Mouse (Mus musculus) 3T3-L1 (cell line): Measurements from ENCODE around the gene Zscan10.

Experiments used
- DNase-seq: peaks from one replicate; pipeline ENCODE4 v3.0.0-alpha.2; 2015; ENCODE audit warnings: low read depth, low spot score

Zscan10 gene

DNA sequence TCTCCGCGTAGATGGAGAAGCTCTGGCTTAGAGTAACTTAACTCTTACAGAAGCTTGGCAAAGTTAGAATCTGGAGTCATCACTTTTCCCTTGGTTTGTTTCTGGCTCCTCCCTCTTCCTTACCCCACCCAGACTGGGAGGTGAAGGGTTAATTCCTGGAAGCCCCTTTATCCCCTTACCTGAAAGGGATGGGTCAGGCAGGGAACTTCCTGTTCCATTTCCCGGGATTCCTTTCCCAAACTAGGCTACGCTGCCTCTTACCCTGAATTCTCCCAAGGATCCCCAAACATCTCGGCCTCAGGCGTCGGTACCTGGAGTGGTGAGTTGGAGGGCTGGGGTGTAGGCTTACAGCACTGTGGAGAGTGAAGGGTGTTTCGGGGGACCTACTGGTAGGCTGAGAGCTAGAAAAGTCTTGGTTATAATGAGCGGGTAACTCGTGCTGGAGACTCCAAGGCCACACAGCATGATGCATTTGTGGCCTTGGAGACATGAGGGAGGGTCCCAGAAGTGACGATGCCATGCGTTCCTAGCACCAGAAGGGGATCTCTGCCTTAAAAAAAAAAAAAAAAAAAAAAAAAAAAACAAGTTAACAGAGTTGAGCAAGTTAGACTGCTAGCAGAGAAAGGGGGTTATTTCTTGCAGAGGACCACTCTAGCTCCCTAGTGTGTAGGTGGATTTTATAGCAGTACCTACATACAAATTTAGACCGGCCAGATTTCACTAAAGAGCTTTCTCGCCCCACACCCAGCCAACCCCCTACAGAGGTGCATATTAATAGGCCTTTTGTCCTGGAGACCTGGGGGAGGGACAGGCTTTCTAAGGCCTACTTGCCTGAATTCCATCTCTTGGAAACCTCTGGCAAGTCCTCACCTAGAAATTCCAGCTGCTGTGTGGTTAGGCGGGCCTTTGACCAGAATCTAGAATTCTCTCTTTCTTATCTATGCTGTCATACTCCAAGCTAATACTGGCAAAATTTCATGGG lies at the start of gene Zscan10:
Gene Zscan10 (plus strand): TSS at position 216 of the 982 bp plus-strand sequence.
- no peak for DNase-seq

DNA sequence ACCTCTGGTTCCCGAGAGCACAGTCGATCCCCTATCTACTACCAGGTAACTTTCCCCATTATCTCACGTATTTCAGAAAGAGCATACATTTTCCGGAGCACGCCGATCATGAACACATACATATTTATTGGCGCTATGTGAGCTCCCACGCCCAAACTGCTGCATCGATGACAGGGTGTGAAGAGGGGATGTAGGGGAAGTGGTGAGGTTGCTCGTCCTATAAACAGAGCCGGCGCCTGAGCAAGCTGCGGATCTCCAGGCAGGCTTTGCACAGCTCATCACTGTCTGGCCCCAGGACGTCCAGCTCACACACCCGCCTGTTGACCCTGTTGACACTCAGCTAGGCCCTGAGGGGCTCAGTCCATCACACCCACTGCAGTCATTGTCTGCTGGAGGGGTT lies 49.8 kb upstream of the Zscan10 start:
- DNase-seq = peak; percentile 66

DNA sequence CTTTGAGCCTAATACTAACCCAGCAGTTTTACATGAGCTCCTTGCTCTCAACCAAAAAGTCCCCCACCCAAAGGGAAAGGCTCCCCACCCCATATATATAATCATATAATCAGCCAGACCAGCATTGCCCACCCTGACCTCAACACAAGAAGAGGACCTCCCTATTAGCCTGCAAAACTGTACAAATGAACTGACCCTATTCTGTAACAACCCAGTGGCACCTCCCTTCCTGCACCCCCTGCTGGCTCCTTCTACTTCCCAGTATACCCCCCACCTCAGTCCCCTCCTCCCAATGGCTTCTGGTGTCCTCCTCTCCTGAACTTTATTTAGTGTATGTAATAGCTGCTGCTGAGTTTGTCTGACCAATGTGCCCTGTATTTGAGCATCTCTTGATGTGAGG lies 49.2 kb upstream of the Zscan10 start:
- DNase-seq = no peak

DNA sequence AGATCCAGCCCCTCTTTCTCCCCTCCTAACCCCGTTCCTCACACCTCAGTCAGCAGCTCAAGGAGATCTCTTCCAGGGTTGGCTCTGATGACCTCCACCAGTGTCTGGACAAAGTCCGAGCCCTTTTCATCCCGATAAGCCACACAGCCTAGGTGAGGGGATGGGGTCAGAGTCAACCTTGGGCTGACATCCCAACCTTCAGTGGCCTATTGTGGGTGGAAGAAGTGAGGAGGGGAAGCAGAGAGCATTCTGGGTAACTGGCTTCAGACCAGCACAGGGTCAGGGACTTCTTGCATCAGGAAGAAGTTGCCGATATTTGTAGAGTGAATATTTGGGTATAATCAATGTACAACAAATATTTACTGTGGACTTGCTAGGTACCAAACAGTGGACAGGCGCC lies 48.7 kb upstream of the Zscan10 start:
- DNase-seq = no peak

DNA sequence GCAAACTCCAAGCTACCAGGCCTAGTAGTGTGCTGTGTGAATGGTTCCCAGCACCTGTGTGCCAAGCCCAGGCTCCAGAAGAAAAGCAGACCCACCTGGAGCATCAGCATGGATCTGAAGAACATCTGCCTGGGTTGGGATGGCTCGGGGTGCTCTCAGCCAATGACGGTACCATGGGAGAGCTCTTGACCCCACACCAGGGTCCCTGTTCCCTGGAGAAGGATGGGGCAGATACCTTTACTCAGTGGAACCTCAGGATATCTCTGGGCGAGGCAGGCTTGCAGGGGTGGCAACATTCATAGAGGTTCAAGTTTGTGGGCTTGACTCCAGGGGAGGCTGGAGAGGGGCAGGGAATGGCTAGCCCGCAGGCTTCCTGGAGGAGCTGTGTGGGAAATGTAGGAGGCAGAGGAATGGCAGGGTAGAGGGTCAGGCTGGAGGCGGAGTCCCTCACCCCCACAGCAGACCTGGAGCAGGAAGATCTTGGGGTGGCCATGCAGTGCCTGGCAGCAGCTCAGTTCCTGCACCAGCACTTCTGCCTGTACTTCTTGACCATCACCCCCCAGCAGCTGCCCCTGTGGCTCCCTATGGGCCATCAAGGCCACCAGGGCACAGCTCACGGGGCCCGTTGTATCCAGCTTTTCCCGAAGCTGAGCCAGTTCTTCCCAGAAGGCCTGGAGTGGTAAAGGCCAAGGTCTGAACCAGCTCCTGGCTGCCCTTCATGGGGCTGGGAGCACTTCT lies 47.6 kb upstream of the Zscan10 start:
- no peak for DNase-seq

DNA sequence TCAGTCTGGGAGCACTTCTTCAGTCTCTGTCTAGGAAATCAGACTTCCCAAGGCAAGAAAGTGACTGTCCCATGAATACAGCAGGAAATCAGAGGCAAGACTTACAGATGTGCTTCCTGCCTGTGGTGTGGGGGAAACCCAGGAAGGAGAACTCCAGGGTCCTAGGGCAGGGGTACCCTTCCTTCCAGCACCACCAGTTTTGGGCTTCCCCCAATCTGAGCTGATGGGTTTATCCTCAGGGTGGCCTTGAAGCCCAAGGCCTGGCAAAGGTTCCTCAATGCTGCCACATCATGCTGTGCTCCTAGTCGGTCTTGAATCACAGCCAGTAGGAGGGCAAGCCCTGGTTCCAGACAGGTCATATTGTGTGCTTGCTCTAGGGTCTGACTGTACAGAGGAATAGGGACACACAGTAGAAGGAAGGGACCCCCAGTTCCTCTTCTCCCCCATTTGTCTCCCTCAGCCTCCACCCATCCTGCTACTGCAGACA lies 47.0 kb upstream of the Zscan10 start:
- DNase-seq = no peak

DNA sequence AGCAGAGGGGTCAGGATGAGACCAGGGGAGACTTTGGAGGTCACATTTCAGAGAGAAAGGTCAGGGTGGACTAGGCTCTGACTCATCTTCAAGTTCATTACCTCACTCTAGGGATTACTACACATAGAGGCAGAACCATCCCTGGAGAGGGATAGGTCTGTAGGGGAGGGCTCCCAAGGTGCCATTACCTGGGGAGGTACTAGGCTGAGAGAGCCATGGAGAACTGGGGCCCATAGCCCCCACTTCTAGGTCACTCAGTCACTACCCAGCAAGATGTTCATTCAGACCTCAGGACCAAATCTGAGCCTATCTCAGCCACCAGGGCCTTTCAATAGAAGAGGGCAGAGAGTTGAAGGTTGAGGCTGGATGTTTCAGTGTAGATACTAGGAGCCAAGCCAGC lies 46.3 kb upstream of the Zscan10 start:
- no peak for DNase-seq

DNA sequence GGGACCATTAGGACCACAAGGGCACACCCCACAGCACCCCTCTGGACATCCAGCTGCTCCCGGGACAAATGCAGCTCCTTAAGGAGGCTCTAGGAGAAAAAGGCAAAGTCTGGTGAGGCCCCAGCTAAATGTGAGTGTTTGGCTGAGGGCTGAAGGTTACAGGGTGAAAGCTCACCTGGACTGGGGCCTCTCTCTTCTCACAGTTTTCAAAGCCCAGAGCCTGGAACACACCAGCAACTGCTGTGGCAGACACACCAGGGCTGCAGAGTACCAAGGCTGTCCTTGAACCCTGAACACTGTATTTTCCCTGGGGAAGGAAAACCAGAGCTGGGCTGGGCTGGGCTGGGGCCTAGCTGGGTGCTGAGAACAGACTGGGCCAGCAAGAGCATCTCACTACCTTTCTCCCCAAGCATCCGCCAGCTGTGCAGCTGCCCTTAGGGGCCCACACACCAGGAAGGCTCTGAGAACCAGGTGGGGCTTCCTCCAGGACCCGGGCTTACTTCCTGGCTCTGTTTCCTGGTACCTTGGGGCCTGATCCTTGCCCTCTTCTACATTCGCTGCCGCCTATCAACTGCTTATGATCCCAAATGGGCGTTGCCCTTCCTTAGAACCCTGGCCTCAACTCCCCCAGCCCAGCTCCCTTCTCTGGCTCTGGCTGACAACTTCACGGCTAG lies 45.3 kb upstream of the Zscan10 start:
- no peak for DNase-seq

DNA sequence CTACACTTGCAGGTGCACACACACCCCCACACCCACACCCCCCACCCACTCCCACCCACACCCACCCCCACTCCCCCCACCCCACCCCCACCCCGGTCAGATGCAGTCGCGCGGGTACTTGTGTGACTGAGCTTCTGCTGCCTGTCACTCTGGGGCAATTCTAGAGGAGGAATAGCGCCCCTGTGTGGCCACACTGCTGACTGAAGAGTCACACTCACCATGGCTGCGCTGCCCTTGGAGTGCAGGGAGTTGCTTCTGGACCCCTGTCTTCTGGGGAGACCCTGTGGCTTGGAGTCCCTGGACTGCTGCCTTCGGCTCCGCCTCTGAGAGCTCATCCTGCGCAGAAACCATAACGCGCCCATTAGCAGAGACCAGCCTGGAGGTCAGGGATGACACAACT lies 40.9 kb upstream of the Zscan10 start:
- peak; percentile 55 for DNase-seq

DNA sequence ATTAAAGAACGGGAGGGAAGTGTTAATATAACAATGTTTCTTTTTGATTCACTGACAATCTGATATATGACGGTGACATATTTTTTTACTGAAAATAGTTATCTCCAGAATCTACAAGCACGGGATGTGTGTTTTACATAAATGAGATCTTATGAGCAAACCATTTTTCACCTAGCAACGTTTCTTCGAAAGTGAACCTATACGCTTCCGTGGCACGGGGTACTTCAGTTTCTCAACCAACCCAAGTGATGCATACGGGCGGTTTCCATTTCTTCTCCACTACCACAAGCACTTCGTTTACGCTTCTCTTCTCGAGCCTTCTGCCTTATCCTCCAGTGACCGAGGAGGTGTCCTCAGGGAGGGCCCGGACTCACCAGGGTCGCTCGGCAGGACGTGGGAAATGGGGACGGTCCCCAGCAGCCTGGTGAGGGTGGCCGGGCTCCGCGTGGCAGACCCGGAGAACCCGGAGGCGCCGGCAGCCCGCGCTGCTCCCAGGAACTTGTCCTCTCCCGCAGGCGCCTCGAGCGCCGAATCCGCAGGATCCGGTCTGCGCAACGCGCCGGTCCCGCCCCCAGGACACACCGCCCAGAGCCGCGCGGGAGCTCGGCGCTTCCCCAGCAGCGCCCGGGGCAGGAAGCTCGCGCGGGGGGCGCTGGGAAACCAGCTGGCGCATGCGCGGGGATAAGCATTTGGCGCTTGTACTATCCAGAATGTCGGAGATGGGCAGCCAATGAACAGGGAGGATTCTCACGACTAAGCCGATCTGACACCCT lies 36.9 kb upstream of the Zscan10 start, which contains the start of gene Zfp213:
Gene Zfp213 (minus strand): TSS at position 644 of the 773 bp plus-strand sequence.
- DNase-seq = peak; percentile 96

DNA sequence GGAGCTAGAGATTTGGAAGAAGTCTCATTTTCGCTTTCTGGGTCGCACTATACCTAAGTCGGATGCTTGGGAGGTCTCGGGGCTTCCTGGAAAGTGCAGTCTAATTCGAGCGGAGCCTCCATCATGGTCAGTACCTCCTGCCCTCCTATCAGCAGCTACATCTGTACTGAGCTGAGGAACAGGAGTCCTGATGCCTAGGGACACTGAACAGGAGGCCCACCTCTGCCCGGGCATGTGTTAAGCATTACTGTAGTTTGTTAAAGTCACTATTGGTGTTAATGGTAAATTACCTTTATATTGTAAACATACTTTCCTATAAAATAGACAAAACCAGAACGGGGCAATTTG lies 36.3 kb upstream of the Zscan10 start:
- DNase-seq = no peak

DNA sequence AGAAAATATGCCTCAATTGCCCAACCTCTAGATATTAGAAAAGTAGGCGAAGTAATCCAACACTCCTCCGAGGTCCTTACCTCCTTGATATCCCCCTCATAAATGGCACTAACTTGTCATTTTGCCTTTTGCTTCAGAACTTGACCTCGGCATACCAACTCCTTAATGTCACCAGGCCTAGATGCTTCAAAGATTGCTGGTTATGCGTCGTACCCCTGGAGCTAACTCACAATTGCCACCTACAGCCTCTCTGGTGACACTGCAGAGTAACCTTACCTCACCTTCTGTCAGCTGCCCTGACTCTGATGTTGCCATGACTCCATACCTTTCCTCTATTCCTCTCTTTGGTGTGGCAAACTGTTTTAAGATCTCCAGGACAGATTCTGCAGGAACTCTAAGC lies 33.9 kb upstream of the Zscan10 start:
- no peak for DNase-seq

DNA sequence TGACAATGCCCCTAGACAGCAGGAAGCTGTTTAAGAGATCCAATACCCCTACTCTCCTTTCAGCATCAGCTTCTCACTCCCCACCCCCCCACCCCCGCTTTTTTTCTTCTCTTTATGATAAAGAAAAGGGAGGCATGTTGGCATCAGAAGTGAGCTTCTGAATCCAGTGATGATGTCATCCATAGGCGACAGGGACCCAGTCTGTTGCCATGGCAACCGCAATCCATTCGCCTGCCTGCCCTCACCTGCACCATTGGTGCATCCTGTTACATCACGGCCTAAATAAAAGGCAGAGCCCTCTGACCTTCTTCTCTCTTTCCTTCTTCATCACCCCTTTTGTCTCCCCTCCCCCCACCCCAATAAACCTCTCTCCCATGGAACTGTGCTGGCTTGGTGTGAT lies 32.3 kb upstream of the Zscan10 start:
- DNase-seq = no peak

DNA sequence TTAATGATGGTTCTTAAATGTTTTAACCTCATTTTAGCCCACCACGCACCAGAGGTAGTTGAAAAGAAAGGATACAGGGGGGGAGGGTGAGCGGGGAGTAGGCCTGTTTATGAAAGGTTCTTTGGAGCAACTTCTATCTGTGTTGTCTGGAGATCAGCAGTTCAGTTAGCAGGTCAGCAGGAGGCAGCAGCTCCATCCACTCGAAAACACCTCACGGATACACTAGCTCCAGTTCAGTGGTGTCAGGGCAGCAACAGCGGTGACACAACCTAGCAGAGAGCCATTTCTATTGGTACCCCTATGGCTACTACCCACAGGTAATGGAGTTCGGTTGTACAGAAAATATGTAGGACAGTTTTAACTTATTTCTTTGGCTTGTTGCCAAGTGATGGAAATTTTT lies 30.6 kb upstream of the Zscan10 start:
- DNase-seq = peak; percentile 82

DNA sequence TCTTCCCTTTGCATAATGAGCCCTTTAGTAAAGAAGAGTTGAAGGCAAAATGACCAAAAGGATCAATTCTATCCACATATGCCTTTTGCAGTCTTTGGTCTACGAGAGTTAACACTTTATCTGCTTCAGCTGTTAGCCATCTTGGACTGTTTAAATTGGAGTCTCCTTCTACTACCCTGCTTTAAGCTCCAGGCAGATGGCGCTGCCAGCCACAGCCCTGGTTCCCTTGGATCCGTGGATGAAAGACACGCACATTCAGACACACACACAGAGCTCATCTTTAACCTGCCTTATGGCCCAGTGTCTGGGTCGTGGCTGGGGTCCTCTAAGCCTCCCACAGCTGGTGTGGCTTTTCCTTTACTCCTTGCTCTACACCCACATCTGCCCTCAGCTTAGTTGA lies 29.6 kb upstream of the Zscan10 start:
- DNase-seq = peak; percentile 44

DNA sequence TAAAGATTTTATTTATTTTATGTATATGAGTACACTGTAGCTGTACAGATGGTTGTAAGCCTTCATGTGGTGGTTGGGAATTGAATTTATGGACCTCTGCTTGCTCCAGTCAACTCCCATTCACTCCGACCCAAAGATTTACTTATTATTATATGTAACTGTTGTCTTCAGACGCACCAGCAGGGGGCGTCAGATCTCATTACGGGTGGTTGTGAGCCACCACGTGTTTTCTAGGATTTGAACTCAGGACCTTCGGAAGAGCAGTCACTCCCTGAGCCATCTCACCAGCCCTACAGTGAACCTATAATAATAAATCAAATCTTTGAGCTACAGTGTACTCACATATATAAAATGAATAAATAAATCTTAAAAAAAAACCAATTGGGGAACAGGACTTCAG lies 28.6 kb upstream of the Zscan10 start:
- DNase-seq = no peak

DNA sequence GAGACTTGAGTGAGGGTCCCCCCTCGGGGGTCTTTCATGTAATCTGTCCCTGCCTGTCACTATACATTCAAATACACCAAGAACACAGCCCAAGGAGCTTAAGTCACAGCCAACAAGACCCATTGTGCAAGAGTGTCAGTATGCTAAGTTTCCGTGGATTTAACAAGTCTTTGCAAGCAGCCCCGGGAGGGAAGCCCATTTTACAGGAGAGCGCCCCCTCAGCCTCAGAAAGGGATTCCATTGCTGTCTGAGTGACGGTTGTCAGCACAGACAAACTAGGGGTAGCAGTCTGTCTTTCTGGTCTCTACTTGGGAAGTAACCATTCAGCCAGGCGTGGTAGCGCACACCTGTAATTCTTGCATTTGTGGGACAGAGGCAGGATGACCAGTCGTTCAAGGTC lies 26.5 kb upstream of the Zscan10 start:
- no peak for DNase-seq

DNA sequence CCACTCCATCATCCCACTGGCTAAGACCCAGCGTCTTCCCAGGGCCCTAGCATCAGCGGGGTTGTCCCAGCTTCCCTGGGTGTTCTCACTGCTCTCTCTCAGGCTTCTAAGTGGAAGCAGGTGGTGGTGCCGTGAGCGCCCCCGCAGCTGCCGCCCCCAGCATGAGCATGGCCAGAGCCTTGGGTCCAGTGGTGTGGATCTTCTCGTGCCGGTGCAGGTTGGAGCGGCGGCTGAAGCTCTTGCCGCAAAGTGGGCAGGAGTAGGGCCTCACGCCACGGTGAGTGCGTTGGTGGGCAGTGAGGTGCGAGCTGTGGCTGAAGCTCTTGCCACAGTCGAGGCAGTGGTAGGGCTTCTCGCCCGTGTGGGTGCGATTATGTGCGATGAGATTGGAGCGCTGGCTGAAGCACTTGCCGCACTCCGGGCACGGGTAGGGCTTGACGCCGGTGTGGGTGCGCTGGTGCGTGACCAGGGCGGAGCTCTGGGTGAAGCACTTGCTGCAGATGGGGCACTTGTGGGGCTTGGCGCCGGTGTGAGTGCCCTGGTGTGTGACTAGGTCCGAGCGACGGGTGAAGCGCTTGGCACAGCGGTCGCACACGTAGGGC lies 24.6 kb upstream of the Zscan10 start:
- DNase-seq = no peak

DNA sequence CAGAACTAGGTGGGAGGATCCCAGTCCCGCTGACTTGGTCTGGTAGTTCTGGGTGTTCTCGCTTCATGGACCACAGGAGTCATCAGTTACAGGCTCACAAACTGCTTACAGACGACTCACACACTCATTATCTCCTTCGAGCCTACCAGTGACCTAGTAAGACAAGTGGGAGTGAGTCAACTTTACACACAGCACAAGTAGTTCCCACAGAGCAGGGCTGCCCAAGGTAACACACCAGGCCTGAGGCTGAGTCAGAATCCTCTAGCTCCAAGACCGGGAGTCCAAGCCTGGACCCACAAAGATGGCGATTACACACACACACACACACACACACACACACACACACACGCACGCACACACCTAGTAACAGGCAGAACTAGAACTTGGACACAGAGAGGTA lies 15.9 kb upstream of the Zscan10 start:
- DNase-seq = peak; percentile 63

DNA sequence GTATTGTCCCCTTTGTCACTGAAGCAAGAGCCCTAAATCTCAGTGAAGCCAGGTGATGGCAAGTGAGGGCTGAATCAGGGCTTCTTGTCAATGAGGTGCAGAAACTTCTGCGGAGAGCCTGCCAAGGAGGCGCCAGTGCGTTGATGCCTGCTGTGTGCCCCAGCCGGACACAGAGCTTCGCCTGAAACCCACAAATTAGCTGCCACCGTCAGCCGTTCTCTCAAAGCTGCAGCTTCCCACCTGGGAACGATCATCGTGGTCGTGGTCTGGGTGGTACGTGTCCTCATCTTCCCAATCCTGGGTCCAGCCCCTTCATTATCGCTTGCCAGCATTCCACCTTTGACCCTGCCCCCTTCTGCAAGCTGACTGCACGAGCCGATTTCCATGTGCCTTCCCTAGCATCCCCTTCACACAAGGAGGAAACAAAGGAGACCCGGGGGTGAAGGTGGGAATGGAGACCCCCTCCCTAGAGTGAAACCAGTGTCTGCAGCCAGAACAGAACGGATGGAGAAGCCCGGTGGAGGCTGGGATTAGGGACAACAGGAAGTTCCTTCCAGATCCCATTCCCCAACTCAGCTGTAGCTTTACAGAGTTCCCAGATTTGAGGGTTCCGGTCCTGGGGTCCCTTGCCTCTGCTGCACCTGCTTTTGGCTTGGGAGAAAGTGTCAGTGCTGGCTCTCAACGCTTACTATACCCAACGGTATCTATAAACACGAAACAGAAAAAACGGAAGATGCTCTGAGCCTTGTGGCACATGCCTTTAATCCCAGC lies 14.8 kb upstream of the Zscan10 start:
- DNase-seq = peak; percentile 77
